Mouse (Mus musculus): ENCODE results near the gene Aldh3a2.

GRCm38 (mm10) chr11:61197935-61198334 lies 69.3 kb downstream of the Aldh3a2 start:
- no peak for TF ChIP-seq HCFC1 (IDR thresholded peaks at IDR 0.05; ENCODE audit: borderline replicate concordance, insufficient read depth, low read length)
- no peak for TF ChIP-seq ZNF384 (IDR thresholded peaks at IDR 0.05; ENCODE audit: low read depth, low read length)
- no peak for TF ChIP-seq ZC3H11A (IDR thresholded peaks at IDR 0.05; ENCODE audit: borderline replicate concordance, low read depth, low read length)
- TF ChIP-seq CHD2 (IDR thresholded peaks at IDR 0.05; ENCODE audit: low read depth, low read length) = no peak
- TF ChIP-seq MAFK (IDR thresholded peaks at IDR 0.05; ENCODE audit: insufficient read depth, low read depth, low read length) = no peak
